8 mouse cellular contexts compared by ENCODE assay signal in the genomic region with DNA sequence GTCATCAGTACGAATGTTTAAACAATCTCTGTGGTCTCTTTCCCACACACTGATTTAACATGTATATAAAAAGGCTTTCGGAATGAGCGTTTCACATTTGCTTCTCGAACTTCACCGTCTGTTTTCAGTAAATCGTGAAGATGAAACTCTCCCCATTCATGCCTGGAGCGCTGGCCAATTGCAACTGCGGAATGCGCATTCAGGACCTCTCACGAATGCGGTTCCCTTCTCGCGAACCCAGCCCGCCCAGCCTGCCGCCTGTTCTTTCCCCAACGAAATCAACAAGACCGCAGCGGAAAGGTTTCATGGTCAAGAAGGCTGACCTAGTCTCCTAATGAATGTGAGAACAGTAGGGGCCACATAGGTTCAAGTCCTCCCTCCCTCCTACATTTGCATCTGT.
A peak's percentile ranks its signal among the peaks of the same experiment; 100 is the strongest.
DNase-seq lines count a peak whose midpoint lies in the region; ATAC-seq lines count a peak whose summit lies in the region.
"Had no signal": no experiment of that assay in that cellular context is flagged by ENCODE, and none has a peak within 500 bp of the region (broad histone marks: within the 10 kb centered on the region; RNA-seq: fewer than 3 reads in every experiment).

No protein-coding gene starts in this region.

- peaks cover 25% of the 10 kb centered on the region for H3K4me1 ChIP-seq in lung, embryonic 15.5 days
- peaks cover 33% of the 10 kb centered on the region for H3K4me1 ChIP-seq in embryonic facial prominence, embryonic 14.5 days (ENCODE audit: control insufficient read depth, insufficient read depth, low read length)
- H3K4me1 ChIP-seq in intestine, embryonic 16.5 days (ENCODE audit: control insufficient read depth, insufficient read depth, low read length), result peaks cover 11% of the 10 kb centered on the region
- no peaks in the 10 kb centered on the region; the same call in 1 of the 2 replicates for H3K4me1 ChIP-seq in neural tube, embryonic 14.5 days (ENCODE audit: control insufficient read depth, insufficient read depth, low read length)

- H3K27me3 ChIP-seq in lung, embryonic 15.5 days, result peaks cover 5% of the 10 kb centered on the region; the same call in 1 of the 2 replicates
- H3K27me3 ChIP-seq in embryonic facial prominence, embryonic 14.5 days (replicated peaks; ENCODE audit: control insufficient read depth, insufficient read depth, low read length), result no peaks in the 10 kb centered on the region
- H3K27me3 ChIP-seq in intestine, embryonic 16.5 days (replicated peaks; ENCODE audit: control insufficient read depth, insufficient read depth, low read length), result no peaks in the 10 kb centered on the region
- no peaks in the 10 kb centered on the region for H3K27me3 ChIP-seq in neural tube, embryonic 14.5 days (ENCODE audit: control insufficient read depth, insufficient read depth, low read length)

- H3K4me3 ChIP-seq in lung, embryonic 15.5 days, result peak overlapping the region; percentile 15
- peak overlapping the region; percentile 15; the same call in 1 of the 2 replicates for H3K4me3 ChIP-seq in embryonic facial prominence, embryonic 14.5 days (ENCODE audit: low read depth, low read length)
- H3K4me3 ChIP-seq in intestine, embryonic 16.5 days (ENCODE audit: low read length), result peak overlapping the region; percentile 13; the same call in 1 of the 2 replicates
- H3K4me3 ChIP-seq in neural tube, embryonic 14.5 days (ENCODE audit: low read depth, low read length), result no peak overlapping the region

- DNase-seq in lung, postnatal 14 days, result no peak
- DNase-seq in embryonic facial prominence, embryonic 14.5 days (ENCODE audit: low spot score), result peak; percentile 85
- no peak for DNase-seq in cerebellum, postnatal 4 days (ENCODE audit: low spot score in 2 of 2)
- no peak for DNase-seq in layer of hippocampus, postnatal 36 days
- DNase-seq: layer of hippocampus, adult 9-11 months had no signal

- no peaks in the 10 kb centered on the region for H3K9me3 ChIP-seq in lung, embryonic 15.5 days
- H3K9me3 ChIP-seq in embryonic facial prominence, embryonic 14.5 days (ENCODE audit: control insufficient read depth, low read length), result no peaks in the 10 kb centered on the region
- no peaks in the 10 kb centered on the region for H3K9me3 ChIP-seq in intestine, embryonic 16.5 days (ENCODE audit: control insufficient read depth, low read length)
- H3K9me3 ChIP-seq in neural tube, embryonic 14.5 days (ENCODE audit: control insufficient read depth, low read length), result no peaks in the 10 kb centered on the region

- ATAC-seq in lung, embryonic 15.5 days (ENCODE audit: borderline replicate concordance, extremely low read depth, low FRiP score, low TSS enrichment), result no peak
- ATAC-seq in embryonic facial prominence, embryonic 14.5 days (ENCODE audit: low read depth), result 0 out of 2 replicates have a peak, but pooled peaks have one; percentile 42
- peak; percentile 34; the same call in 1 of the 2 replicates for ATAC-seq in intestine, embryonic 16.5 days
- ATAC-seq in neural tube, embryonic 14.5 days (ENCODE audit: low read depth), result no peak

- no peak overlapping the region for H3K27ac ChIP-seq in lung, embryonic 15.5 days
- peak overlapping the region; percentile 53 for H3K27ac ChIP-seq in embryonic facial prominence, embryonic 14.5 days (replicated peaks; ENCODE audit: low read depth, low read length)
- H3K27ac ChIP-seq in intestine, embryonic 16.5 days (ENCODE audit: low read length), result peak overlapping the region; percentile 58
- no peak overlapping the region for H3K27ac ChIP-seq in neural tube, embryonic 14.5 days (ENCODE audit: low read depth, low read length)

- peak overlapping the region; percentile 49 for H3K4me2 ChIP-seq in lung, embryonic 15.5 days
- H3K4me2 ChIP-seq in embryonic facial prominence, embryonic 14.5 days (ENCODE audit: low read depth, low read length), result peak overlapping the region; percentile 47
- peak overlapping the region; percentile 26 for H3K4me2 ChIP-seq in intestine, embryonic 16.5 days (ENCODE audit: low read depth, low read length)
- peak overlapping the region; percentile 18; the same call in 1 of the 2 replicates for H3K4me2 ChIP-seq in neural tube, embryonic 14.5 days (ENCODE audit: low read depth, low read length)

- WGBS in lung, embryonic 15.5 days, result 10% methylated on average over 18 of the region's 18 CpGs
- 7% methylated on average over 18 of the region's 18 CpGs for WGBS in embryonic facial prominence, embryonic 14.5 days
- 13% methylated on average over 18 of the region's 18 CpGs for WGBS in intestine, embryonic 16.5 days
- WGBS in neural tube, embryonic 14.5 days, result 12% methylated on average over 18 of the region's 18 CpGs

- H3K36me3 ChIP-seq in lung, embryonic 15.5 days, result no peaks in the 10 kb centered on the region
- no peaks in the 10 kb centered on the region for H3K36me3 ChIP-seq in embryonic facial prominence, embryonic 14.5 days (ENCODE audit: control insufficient read depth, insufficient read depth, low read length)
- H3K36me3 ChIP-seq in intestine, embryonic 16.5 days (ENCODE audit: control insufficient read depth, insufficient read depth, low read length), result no peaks in the 10 kb centered on the region
- H3K36me3 ChIP-seq in neural tube, embryonic 14.5 days (ENCODE audit: control insufficient read depth, insufficient read depth, low read length), result no peaks in the 10 kb centered on the region

- H3K9ac ChIP-seq in lung, embryonic 15.5 days, result no peak overlapping the region
- H3K9ac ChIP-seq in embryonic facial prominence, embryonic 14.5 days (ENCODE audit: low read depth, low read length), result 0 out of 2 replicates have a peak overlapping the region, but pooled peaks have one; percentile 31
- H3K9ac ChIP-seq in intestine, embryonic 16.5 days (ENCODE audit: low read depth, low read length), result no peak overlapping the region
- H3K9ac ChIP-seq in neural tube, embryonic 14.5 days (replicated peaks; ENCODE audit: low read depth, low read length), result no peak overlapping the region

Comparison
In these comparisons a context has a peak if more than half of its experiments do, and no peak if none do; other contexts are left out.
1. ATAC-seq: peak in embryonic facial prominence, embryonic 14.5 days (single experiment) and intestine, embryonic 16.5 days (single experiment); none in lung, embryonic 15.5 days (single experiment) and neural tube, embryonic 14.5 days (single experiment).
2. H3K27ac ChIP-seq: peak in embryonic facial prominence, embryonic 14.5 days (single experiment) and intestine, embryonic 16.5 days (single experiment); none in lung, embryonic 15.5 days (single experiment) and neural tube, embryonic 14.5 days (single experiment).
3. Peak in every context shown above with its lines, with median percentiles within 50 percentile points of each other: H3K4me2 ChIP-seq.